Mouse (Mus musculus) forebrain, embryonic 16.5 days (tissue): ENCODE measurements at regions not wholly inside any gene's neighbourhood (a gene's known extent, or its start where the extent isn't known, plus 50 kb on each side); places are given as distances from the start of the nearest gene placed in this dataset.

Experiments
- ATAC-seq: fragments of 200-750 bp; cut with Nextera tagmentation; 2 replicates; pipeline ENCODE4 v1.8.0; 2017; ENCODE audit warnings: mild to moderate bottlenecking, moderate library complexity
- H3K27ac ChIP-seq: fragments of 300-500 bp; sonication (generic); 2 replicates; pipeline ENCODE4 v1.5.1; 2014; ENCODE audit warnings: low read length, control low read depth
- H3K27me3 ChIP-seq: fragments of 300-500 bp; sonication (generic); replicated peaks from 2 replicates; pipeline ENCODE4 v1.6.1; 2014; ENCODE audit warnings: low read length; ENCODE audit not compliant: control insufficient read depth, insufficient read depth
- H3K36me3 ChIP-seq: fragments of 300-500 bp; sonication (generic); 2 replicates; pipeline ENCODE4 v1.6.1; 2014; ENCODE audit not compliant: control insufficient read depth, insufficient read depth
- H3K4me1 ChIP-seq: fragments of 300-500 bp; sonication (generic); replicated peaks from 2 replicates; pipeline ENCODE4 v1.6.1; 2014; ENCODE audit warnings: low read length; ENCODE audit not compliant: control insufficient read depth, insufficient read depth
- H3K4me2 ChIP-seq: fragments of 300-500 bp; sonication (generic); 2 replicates; pipeline ENCODE4 v1.6.1; 2014; ENCODE audit warnings: mild to moderate bottlenecking, low read length, control low read depth
- H3K4me3 ChIP-seq: fragments of 300-500 bp; sonication (generic); replicated peaks from 2 replicates; pipeline ENCODE4 v1.5.1; 2014; ENCODE audit warnings: mild to moderate bottlenecking, low read length, control low read depth
- H3K9ac ChIP-seq: fragments of 300-500 bp; sonication (generic); replicated peaks from 2 replicates; pipeline ENCODE4 v1.6.1; 2014; ENCODE audit warnings: low read depth, low read length, control low read depth
- H3K9me3 ChIP-seq: fragments of 300-500 bp; sonication (generic); 2 replicates; pipeline ENCODE4 v1.6.1; 2016; ENCODE audit warnings: low read length; ENCODE audit not compliant: control insufficient read depth
- WGBS: fragments of 180-500 bp; shearing (Covaris S2); extraction: QIAGEN DNeasy Blood & Tissue Kit; methylation state at CpG from one replicate; pipeline ENCODE4 v1.1.7; 2014; 5-methylcytosine and 5-hydroxymethylcytosine counted together

GRCm38 (mm10) chr8:92130025-92130557 lies 227.3 kb upstream of the Irx5 start:
- WGBS = 61% methylated on average over 8 of the region's 8 CpGs
- Histone ChIP-seq H3K4me2 (no peak overlapping the region), H3K9me3 (0 out of 2 replicates have a peak, but pooled peaks cover 3% of the 10 kb centered on the region), H3K36me3 (no peaks in the 10 kb centered on the region), H3K9ac (no peak overlapping the region), H3K4me1 (peaks cover 19% of the 10 kb centered on the region), H3K27me3 (peaks cover 10% of the 10 kb centered on the region), H3K4me3 (no peak overlapping the region), H3K27ac (no peak overlapping the region)
- ATAC-seq = no peak

DNA sequence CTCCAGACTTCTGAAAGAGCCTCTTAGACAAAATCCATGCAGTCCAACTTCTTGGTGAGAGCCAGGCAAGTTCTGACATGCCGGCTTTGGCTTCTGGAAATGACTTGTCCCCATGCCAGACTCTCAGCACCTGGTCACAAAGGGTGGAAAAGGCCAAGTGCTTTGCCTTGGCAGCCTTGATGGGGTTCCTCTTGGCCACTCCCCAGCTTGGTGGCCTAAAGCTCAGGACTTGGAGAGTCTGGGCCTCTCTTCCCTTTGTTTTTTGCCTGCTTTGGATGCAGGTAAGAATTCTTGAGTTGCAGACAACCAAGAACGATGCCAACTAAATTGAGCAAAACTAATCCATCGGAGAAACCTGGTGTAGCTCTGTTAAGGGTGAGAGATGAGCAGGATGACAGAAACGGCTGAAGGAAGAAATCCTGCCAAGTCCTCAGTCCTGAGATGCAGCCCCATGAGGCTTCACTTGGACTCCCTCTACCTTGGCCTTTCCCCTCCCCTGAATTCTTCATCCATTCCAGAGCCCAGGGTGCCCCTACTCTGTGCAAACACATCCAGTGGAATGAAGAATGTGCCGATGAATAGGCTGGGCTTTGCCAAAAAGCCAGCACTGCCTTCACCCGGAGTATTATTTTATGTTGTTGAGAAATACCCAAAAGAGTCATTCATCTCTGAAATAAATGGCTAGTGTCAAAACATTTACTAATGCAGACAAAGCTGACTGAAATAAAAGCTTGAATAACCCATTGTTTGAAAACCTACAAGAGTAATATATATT lies 228.0 kb upstream of the Irx5 start:
- Histone ChIP-seq H3K36me3 (no peaks in the 10 kb centered on the region), H3K4me2 (no peak overlapping the region), H3K27me3 (peaks cover 9% of the 10 kb centered on the region), H3K4me1 (peaks cover 13% of the 10 kb centered on the region), H3K4me3 (no peak overlapping the region), H3K9ac (no peak overlapping the region), H3K27ac (no peak overlapping the region), H3K9me3 (0 out of 2 replicates have a peak, but pooled peaks cover 3% of the 10 kb centered on the region)
- no peak for ATAC-seq
- 39% methylated on average over 6 of the region's 6 CpGs for WGBS

GRCm38 (mm10) chr8:92125631-92126030 lies 231.8 kb upstream of the Irx5 start:
- no peak overlapping the region for H3K4me3 ChIP-seq
- H3K4me1 ChIP-seq = no peaks in the 10 kb centered on the region
- no peaks in the 10 kb centered on the region for H3K36me3 ChIP-seq
- H3K27ac ChIP-seq = no peak overlapping the region
- H3K4me2 ChIP-seq = no peak overlapping the region
- H3K9ac ChIP-seq = no peak overlapping the region
- ATAC-seq = no peak
- no peaks in the 10 kb centered on the region for H3K9me3 ChIP-seq
- peaks cover 15% of the 10 kb centered on the region for H3K27me3 ChIP-seq
- 54% methylated on average over 2 of the region's 3 CpGs for WGBS

GRCm38 (mm10) chr8:92121296-92121695 lies 236.1 kb upstream of the Irx5 start:
- ATAC-seq = no peak
- no peaks in the 10 kb centered on the region for H3K36me3 ChIP-seq
- H3K9me3 ChIP-seq = no peaks in the 10 kb centered on the region
- H3K27ac ChIP-seq = no peak overlapping the region
- peaks cover 17% of the 10 kb centered on the region for H3K27me3 ChIP-seq
- no peak overlapping the region for H3K9ac ChIP-seq
- 45% methylated on average over 2 of the region's 2 CpGs for WGBS
- no peaks in the 10 kb centered on the region for H3K4me1 ChIP-seq
- no peak overlapping the region for H3K4me2 ChIP-seq
- no peak overlapping the region for H3K4me3 ChIP-seq

DNA sequence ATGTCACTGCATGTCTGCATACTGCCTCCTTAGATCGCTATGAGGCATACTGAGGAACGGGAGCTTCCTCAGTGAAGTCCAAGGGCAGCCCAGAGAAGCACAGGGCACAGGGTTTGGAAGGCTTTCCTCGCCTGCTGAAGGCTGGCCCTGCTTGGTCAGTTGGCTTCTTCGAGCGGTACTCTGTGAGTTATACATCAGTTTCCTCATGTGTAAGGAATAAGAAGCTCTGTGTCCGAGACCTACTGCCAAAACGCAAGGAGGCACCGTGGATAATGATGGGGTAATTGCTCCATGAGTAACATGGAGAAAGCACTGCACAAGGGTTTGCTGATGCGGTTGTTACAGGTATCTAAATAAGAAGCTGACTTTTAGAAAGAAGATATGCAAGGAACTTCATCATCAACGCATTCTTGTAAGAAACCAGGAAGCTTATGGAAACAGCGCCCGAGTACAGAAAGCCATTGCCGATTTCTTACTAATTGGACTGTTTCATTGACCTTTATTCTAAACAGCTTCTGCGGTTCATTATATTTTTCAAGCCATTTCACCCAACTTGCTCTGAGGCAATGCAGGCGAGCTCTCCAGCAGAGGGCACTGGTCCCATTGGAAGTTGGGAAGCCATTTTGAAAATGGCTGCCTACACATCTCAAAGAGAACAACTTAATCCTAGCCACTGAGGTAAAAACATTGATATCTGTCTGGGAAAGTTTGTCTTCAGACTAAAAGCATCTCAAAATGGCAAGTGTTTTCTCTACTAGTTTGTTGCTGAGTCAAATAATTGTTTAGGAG lies 241.8 kb upstream of the Irx5 start:
- no peak overlapping the region for H3K4me3 ChIP-seq
- WGBS = 81% methylated on average over 15 of the region's 15 CpGs

DNA sequence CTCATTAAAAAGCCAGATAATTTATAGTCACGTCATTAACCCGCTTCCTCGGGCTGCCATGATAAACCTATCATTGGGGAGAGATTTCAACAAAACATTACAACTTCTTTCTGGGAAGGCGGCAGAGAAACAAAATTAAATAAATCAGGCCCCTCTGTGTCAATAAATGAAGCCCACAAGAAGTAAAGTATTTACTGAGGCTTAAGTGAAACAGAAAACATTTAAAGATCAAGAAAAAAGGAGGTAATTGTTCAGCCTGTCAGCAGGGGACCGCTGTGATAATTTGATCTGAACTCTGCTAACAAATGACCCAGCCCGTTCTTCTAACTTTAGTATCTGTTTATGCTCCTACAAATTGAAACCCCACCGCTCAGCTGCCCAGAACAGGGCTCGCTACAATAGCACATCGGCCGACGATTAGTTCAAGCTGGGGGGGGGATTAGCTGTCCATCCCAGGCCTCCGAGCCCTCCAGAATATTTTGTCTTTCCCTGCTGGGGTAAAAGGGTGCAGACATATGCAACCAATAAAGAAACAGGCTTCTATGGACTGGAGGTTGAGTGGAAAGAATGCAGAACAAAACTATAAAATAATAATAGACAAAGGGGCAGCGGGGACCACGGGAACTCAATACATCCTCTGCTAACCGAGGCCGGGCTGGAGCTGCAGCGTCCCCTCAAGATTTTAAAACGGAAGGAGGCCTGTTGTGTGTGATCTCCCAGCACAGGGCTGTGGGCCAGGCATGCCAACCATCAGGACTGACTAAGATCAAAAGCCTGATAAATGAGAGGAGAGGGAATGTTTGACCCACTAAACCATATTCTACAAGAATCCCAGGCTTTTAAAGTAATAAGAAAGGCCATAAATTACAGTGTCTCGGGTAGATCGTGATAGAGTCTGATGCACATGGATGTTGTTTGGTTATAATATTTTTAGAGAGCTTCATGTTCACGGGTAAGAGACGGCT lies 242.8 kb upstream of the Irx5 start:
- Histone ChIP-seq H3K36me3 (no peaks in the 10 kb centered on the region), H3K4me2 (peak overlapping the region; percentile 3; the same call in 1 of the 2 replicates), H3K4me1 (no peaks in the 10 kb centered on the region; the same call in 1 of the 2 replicates), H3K9me3 (no peaks in the 10 kb centered on the region), H3K27me3 (peaks cover 16% of the 10 kb centered on the region), H3K9ac (no peak overlapping the region), H3K4me3 (no peak overlapping the region), H3K27ac (no peak overlapping the region)
- ATAC-seq = no peak
- 15% methylated on average over 22 of the region's 22 CpGs for WGBS

More for the DNA sequence above, 241.8 kb upstream of the Irx5 start:
- Histone ChIP-seq H3K9ac (no peak overlapping the region), H3K36me3 (no peaks in the 10 kb centered on the region), H3K4me2 (no peak overlapping the region), H3K9me3 (no peaks in the 10 kb centered on the region), H3K4me1 (no peaks in the 10 kb centered on the region; the same call in 1 of the 2 replicates), H3K27me3 (peaks cover 20% of the 10 kb centered on the region), H3K27ac (no peak overlapping the region)
- ATAC-seq = no peak

DNA sequence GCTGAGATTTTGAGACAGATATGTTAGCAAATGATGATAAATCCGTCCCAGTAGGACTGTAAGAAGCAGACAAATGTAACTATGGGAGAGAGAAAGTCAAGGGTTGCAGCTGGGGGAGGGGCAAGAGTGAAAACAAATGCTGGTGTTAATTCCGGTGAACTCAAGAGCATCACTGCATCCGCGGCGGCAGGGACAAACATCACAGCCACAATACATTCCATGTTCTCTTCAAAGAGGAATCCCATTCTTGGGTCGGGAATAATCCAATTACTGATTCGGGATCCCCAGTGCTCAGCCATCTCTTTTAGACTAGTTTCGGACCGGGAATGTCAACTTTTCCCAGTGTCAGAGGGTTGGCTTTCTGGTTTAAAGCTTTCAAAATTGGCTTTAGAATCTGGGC lies 243.5 kb upstream of the Irx5 start:
- peaks cover 14% of the 10 kb centered on the region for H3K27me3 ChIP-seq
- H3K4me1 ChIP-seq = no peaks in the 10 kb centered on the region; the same call in 1 of the 2 replicates
- no peaks in the 10 kb centered on the region for H3K36me3 ChIP-seq
- no peaks in the 10 kb centered on the region for H3K9me3 ChIP-seq
- no peak for ATAC-seq
- WGBS = 6% methylated on average over 9 of the region's 9 CpGs
- H3K27ac ChIP-seq = no peak overlapping the region
- H3K4me3 ChIP-seq = no peak overlapping the region
- peak overlapping the region; percentile 3; the same call in 1 of the 2 replicates for H3K4me2 ChIP-seq
- H3K9ac ChIP-seq = no peak overlapping the region

DNA sequence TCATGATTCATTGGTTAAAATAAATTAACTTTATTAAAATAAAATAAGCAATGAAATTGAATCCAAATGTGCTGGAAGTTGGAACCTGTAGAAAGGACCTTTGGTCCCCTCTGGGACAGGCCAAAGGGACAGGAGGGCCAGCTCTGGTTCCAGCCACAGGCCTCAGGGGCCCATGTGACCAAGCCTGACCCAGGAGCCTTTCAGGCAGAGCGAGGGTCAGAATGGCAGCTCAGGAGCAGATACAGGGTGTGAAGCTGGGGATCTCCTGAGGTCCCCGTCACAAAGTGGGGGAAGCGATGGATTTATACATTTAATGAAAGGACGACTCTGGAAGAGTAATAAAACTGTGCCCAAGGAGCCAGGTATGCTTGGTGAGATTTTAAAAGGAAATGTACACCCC lies 244.0 kb upstream of the Irx5 start:
- H3K4me3 ChIP-seq = no peak overlapping the region
- no peaks in the 10 kb centered on the region; the same call in 1 of the 2 replicates for H3K4me1 ChIP-seq
- H3K36me3 ChIP-seq = no peaks in the 10 kb centered on the region
- no peak overlapping the region for H3K27ac ChIP-seq
- peaks cover 14% of the 10 kb centered on the region for H3K27me3 ChIP-seq
- no peaks in the 10 kb centered on the region for H3K9me3 ChIP-seq
- ATAC-seq = no peak
- 62% methylated on average over 4 of the region's 4 CpGs for WGBS
- H3K9ac ChIP-seq = no peak overlapping the region
- no peak overlapping the region for H3K4me2 ChIP-seq
